Mouse (Mus musculus) neutrophil, adult 83 days (primary cell): ENCODE results near the gene Sipa1. TPM values are rescaled to one million over a fixed set of nuclear protein-coding genes. Genes with fewer than 3 reads are reported as not detected.

Source experiments
- total RNA-seq, 2 experiments: library from RNA; stranded (reverse); gene quantifications; one replicate each; pipeline ENCODE4 v1.2.4; 2023

Sipa1 gene
- 100 to 1,000 TPM; 201 to 208 TPM for total RNA-seq

GRCm38 (mm10) chr19:5662981-5663913 lies at the start of gene Sipa1:
Gene Sipa1 (minus strand): TSS chr19:5663707.

GRCm38 (mm10) chr19:5704163-5704800 lies 40.8 kb upstream of the Sipa1 start, which contains the start of gene Kcnk7:
Gene Kcnk7 (plus strand): TSS chr19:5704367.

GRCm38 (mm10) chr19:5688200-5689087 lies 24.9 kb upstream of the Sipa1 start, which contains the start of the genes Map3k11 and Pcnx3:
Gene Map3k11 (plus strand): TSS chr19:5688742.
Gene Pcnx3 (minus strand): TSS chr19:5688908.

GRCm38 (mm10) chr19:5637069-5638047 lies 26.1 kb downstream of the Sipa1 start, which contains the start of gene Rela:
Gene Rela (plus strand): TSS chr19:5637483.

GRCm38 (mm10) chr19:5609547-5610404 lies 53.7 kb downstream of the Sipa1 start, which contains the start of gene Kat5:
Gene Kat5 (minus strand): TSS chr19:5610237.

GRCm38 (mm10) chr19:5601752-5602541 lies 61.6 kb downstream of the Sipa1 start, which contains the start of gene Rnaseh2c:
Gene Rnaseh2c (plus strand): TSS chr19:5601873.

Other genes starting within 250 kb of the Sipa1 start
- 100 to 1,000 TPM; 104 to 121 TPM for gene Drap1, start 238.7 kb downstream of the Sipa1 start, total RNA-seq
- 10 to 100 TPM; 36.4 to 36.5 TPM for gene AI837181, start 238.6 kb downstream of the Sipa1 start, total RNA-seq
- gene Fosl1, start 216.2 kb downstream of the Sipa1 start, total RNA-seq, result 10 to 100 TPM; 37.1 to 40.2 TPM
- 1 to 10 TPM; 1.6 TPM for gene Ccdc85b, start 205.8 kb downstream of the Sipa1 start, total RNA-seq
- gene Fibp, start 203.1 kb downstream of the Sipa1 start, total RNA-seq, result 10 to 100 TPM; 47.8 to 53.1 TPM
- not detected for gene Ctsw, start 195.2 kb downstream of the Sipa1 start, total RNA-seq
- gene Efemp2, start 189.8 kb downstream of the Sipa1 start, total RNA-seq, result 1 to 10 TPM in 1 of 2 experiments, under 1 TPM in 1; 0.53 to 1.8 TPM
- gene Mus81, start 175.3 kb downstream of the Sipa1 start, total RNA-seq, result 10 to 100 TPM; 17.1 to 18.7 TPM
- 1,000 to 10,000 TPM; 1,642 to 1,678 TPM for gene Cfl1, start 173.3 kb downstream of the Sipa1 start, total RNA-seq
- 1 to 10 TPM; 1.2 to 1.4 TPM for gene 1700020D05Rik, start 159.9 kb downstream of the Sipa1 start, total RNA-seq
- 1 to 10 TPM; 6.2 to 6.6 TPM for gene Snx32, start 153.2 kb downstream of the Sipa1 start, total RNA-seq
- gene Ovol1, start 103.1 kb downstream of the Sipa1 start, total RNA-seq, result under 1 TPM in 1 of 2 experiments, not detected in 1; 0.18 TPM
- 10 to 100 TPM; 72.1 to 79.9 TPM for gene Ap5b1, start 95.7 kb downstream of the Sipa1 start, total RNA-seq
- gene Rnaseh2c, start 61.8 kb downstream of the Sipa1 start, total RNA-seq, result 100 to 1,000 TPM; 164 to 169 TPM
- gene Kat5, start 53.5 kb downstream of the Sipa1 start, total RNA-seq, result 10 to 100 TPM; 63.2 to 72.7 TPM
- 10 to 100 TPM; 72.2 to 81.3 TPM for gene Rela, start 26.2 kb downstream of the Sipa1 start, total RNA-seq
- gene Map3k11, start 25.0 kb upstream of the Sipa1 start, total RNA-seq, result 10 to 100 TPM; 80.6 to 97.7 TPM
- 10 to 100 TPM; 81.9 to 82.5 TPM for gene Pcnx3, start 25.2 kb upstream of the Sipa1 start, total RNA-seq
- gene Kcnk7, start 40.7 kb upstream of the Sipa1 start, total RNA-seq, result under 1 TPM in 1 of 2 experiments, not detected in 1; 0.77 TPM
- gene Ehbp1l1, start 62.6 kb upstream of the Sipa1 start, total RNA-seq, result 100 to 1,000 TPM; 146 to 165 TPM
- gene Fam89b, start 65.9 kb upstream of the Sipa1 start, total RNA-seq, result 10 to 100 TPM; 54.5 to 58.8 TPM
- 1 to 10 TPM; 2.3 to 3.3 TPM for gene Ltbp3, start 77.2 kb upstream of the Sipa1 start, total RNA-seq
- 10 to 100 TPM; 48.2 to 54.7 TPM for gene Scyl1, start 107.7 kb upstream of the Sipa1 start, total RNA-seq
- 10 to 100 TPM; 59.9 to 62.7 TPM for gene Frmd8, start 211.6 kb upstream of the Sipa1 start, total RNA-seq
- 10 to 100 TPM; 48.2 to 55.2 TPM for gene Slc25a45, start 214.1 kb upstream of the Sipa1 start, total RNA-seq
- gene Tigd3, start 230.4 kb upstream of the Sipa1 start, total RNA-seq, result 1 to 10 TPM; 2.4 to 3.3 TPM
- gene Dpf2, start 249.3 kb upstream of the Sipa1 start, total RNA-seq, result 100 to 1,000 TPM; 106 to 111 TPM